Mouse (Mus musculus) embryonic facial prominence, embryonic 10.5 days (tissue): ENCODE measurements around the gene Abca2. TPM values are rescaled to one million over a fixed set of nuclear protein-coding genes. Genes with fewer than 3 reads are reported as not detected.

ENCODE experiments used
- DNase-seq: peaks from one replicate; pipeline ENCODE4 v3.0.0-alpha.2; 2017; ENCODE audit warnings: low spot score
- H3K27ac ChIP-seq: fragments of 300-500 bp; sonication (generic); replicated peaks from 2 replicates; pipeline ENCODE4 v1.5.1; 2016; ENCODE audit warnings: mild to moderate bottlenecking
- H3K27me3 ChIP-seq: fragments of 300-500 bp; sonication (generic); replicated peaks from 2 replicates; pipeline ENCODE4 v1.6.1; 2016; ENCODE audit warnings: low read depth, mild to moderate bottlenecking; ENCODE audit not compliant: poor library complexity, severe bottlenecking
- H3K36me3 ChIP-seq: fragments of 300-500 bp; sonication (generic); replicated peaks from 2 replicates; pipeline ENCODE4 v1.6.1; 2016; ENCODE audit warnings: mild to moderate bottlenecking, moderate library complexity
- H3K4me1 ChIP-seq: fragments of 300-500 bp; sonication (generic); 2 replicates; pipeline ENCODE4 v1.6.1; 2016
- H3K4me3 ChIP-seq: fragments of 300-500 bp; sonication (generic); 2 replicates; pipeline ENCODE4 v1.5.1; 2016; ENCODE audit warnings: mild to moderate bottlenecking, moderate library complexity
- H3K9me3 ChIP-seq: fragments of 300-500 bp; sonication (generic); 2 replicates; pipeline ENCODE4 v1.6.1; 2016; ENCODE audit warnings: mild to moderate bottlenecking
- WGBS: fragments of 180-500 bp; shearing (Covaris S2); methylation state at CpG from one replicate; pipeline ENCODE4 v1.1.7; 2016; 5-methylcytosine and 5-hydroxymethylcytosine counted together
- polyA plus RNA-seq: library from polyadenylated mRNA; unstranded; fragments of >200 nt; fragmentation: Nextera tagmentation; extraction: Ambion mirVana; gene quantifications from 2 replicates; pipeline ENCODE4 v1.2.1, GENCODE M21; 2016

Abca2 gene
- polyA plus RNA-seq, 1 experiment from 2014 or later, result 4.3 TPM

- peaks cover 22% of the 10 kb centered on the region for H3K4me1 ChIP-seq
- DNase-seq, result no peak
Observed at GRCm38 (mm10) chr2:25468962-25469915, 40.7 kb downstream of the Abca2 start.

GRCm38 (mm10) chr2:25469969-25470368 lies 41.5 kb downstream of the Abca2 start, which contains the start of gene Ptgds:
Gene Ptgds (minus strand): TSS chr2:25470046.
- WGBS, result 62% methylated on average over 6 of the region's 6 CpGs
- Histone ChIP-seq H3K9me3 (no peaks in the 10 kb centered on the region), H3K36me3 (no peaks in the 10 kb centered on the region), H3K4me1 (peaks cover 22% of the 10 kb centered on the region), H3K27me3 (no peaks in the 10 kb centered on the region), H3K4me3 (no peak within 1 kb of the TSS), H3K27ac (no peak within 1 kb of the TSS)
- no peak for DNase-seq

More at GRCm38 (mm10) chr2:25468962-25469915, 40.7 kb downstream of the Abca2 start:
- Histone ChIP-seq H3K36me3 (no peaks in the 10 kb centered on the region), H3K27ac (no peak overlapping the region), H3K27me3 (no peaks in the 10 kb centered on the region), H3K4me3 (no peak overlapping the region), H3K9me3 (no peaks in the 10 kb centered on the region)
- 82% methylated on average over 10 of the region's 10 CpGs for WGBS

GRCm38 (mm10) chr2:25472550-25472949 lies 44.0 kb downstream of the Abca2 start:
- 85% methylated on average over 2 of the region's 2 CpGs for WGBS
- DNase-seq, result no peak
- H3K27me3 ChIP-seq, result no peaks in the 10 kb centered on the region
- no peak overlapping the region for H3K4me3 ChIP-seq
- H3K27ac ChIP-seq, result no peak overlapping the region
- H3K4me1 ChIP-seq, result 0 out of 2 replicates have a peak, but pooled peaks cover 9% of the 10 kb centered on the region
- H3K9me3 ChIP-seq, result no peaks in the 10 kb centered on the region
- H3K36me3 ChIP-seq, result no peaks in the 10 kb centered on the region

- Histone ChIP-seq H3K4me1 (no peaks in the 10 kb centered on the region), H3K9me3 (no peaks in the 10 kb centered on the region), H3K36me3 (no peaks in the 10 kb centered on the region), H3K27ac (no peak overlapping the region), H3K4me3 (no peak overlapping the region), H3K27me3 (0 out of 2 replicates have a peak, but pooled peaks cover 2% of the 10 kb centered on the region)
- 88% methylated on average over 8 of the region's 8 CpGs for WGBS
- DNase-seq, result no peak
Observed at GRCm38 (mm10) chr2:25477541-25477940, 49.0 kb downstream of the Abca2 start.

GRCm38 (mm10) chr2:25477967-25478675 lies 49.6 kb downstream of the Abca2 start:
- Histone ChIP-seq H3K27me3 (0 out of 2 replicates have a peak, but pooled peaks cover 3% of the 10 kb centered on the region), H3K4me1 (no peaks in the 10 kb centered on the region), H3K4me3 (no peak overlapping the region), H3K36me3 (no peaks in the 10 kb centered on the region), H3K27ac (no peak overlapping the region), H3K9me3 (no peaks in the 10 kb centered on the region)
- no peak for DNase-seq
- 91% methylated on average over 3 of the region's 3 CpGs for WGBS

- no peaks in the 10 kb centered on the region for H3K36me3 ChIP-seq
- no peak overlapping the region for H3K4me3 ChIP-seq
- no peaks in the 10 kb centered on the region for H3K4me1 ChIP-seq
- WGBS, result 78% methylated on average over 10 of the region's 10 CpGs
- DNase-seq, result no peak
- H3K27me3 ChIP-seq, result 0 out of 2 replicates have a peak, but pooled peaks cover 3% of the 10 kb centered on the region
- H3K9me3 ChIP-seq, result no peaks in the 10 kb centered on the region
- H3K27ac ChIP-seq, result no peak overlapping the region
Observed at GRCm38 (mm10) chr2:25479551-25480311, 51.2 kb downstream of the Abca2 start.

- WGBS, result 84% methylated on average over 1 of the region's 1 CpGs
- Histone ChIP-seq H3K9me3 (no peaks in the 10 kb centered on the region), H3K4me1 (no peaks in the 10 kb centered on the region), H3K36me3 (no peaks in the 10 kb centered on the region), H3K27me3 (0 out of 2 replicates have a peak, but pooled peaks cover 3% of the 10 kb centered on the region), H3K27ac (no peak overlapping the region), H3K4me3 (no peak overlapping the region)
- no peak for DNase-seq
Observed at GRCm38 (mm10) chr2:25480541-25480940, 52.0 kb downstream of the Abca2 start.

- Histone ChIP-seq H3K27ac (no peak overlapping the region), H3K4me3 (no peak overlapping the region)
Observed at GRCm38 (mm10) chr2:25482969-25483368, 54.5 kb downstream of the Abca2 start.

GRCm38 (mm10) chr2:25484901-25485647 lies 56.6 kb downstream of the Abca2 start:
- Histone ChIP-seq H3K9me3 (no peaks in the 10 kb centered on the region), H3K4me3 (no peak overlapping the region), H3K4me1 (no peaks in the 10 kb centered on the region), H3K27me3 (0 out of 2 replicates have a peak, but pooled peaks cover 3% of the 10 kb centered on the region), H3K36me3 (no peaks in the 10 kb centered on the region), H3K27ac (no peak overlapping the region)
- no peak for DNase-seq
- 68% methylated on average over 11 of the region's 11 CpGs for WGBS

More at GRCm38 (mm10) chr2:25482969-25483368, 54.5 kb downstream of the Abca2 start:
- 26% methylated on average over 7 of the region's 7 CpGs for WGBS
- no peaks in the 10 kb centered on the region for H3K36me3 ChIP-seq
- peak; percentile 38 for DNase-seq
- no peaks in the 10 kb centered on the region for H3K4me1 ChIP-seq
- no peaks in the 10 kb centered on the region for H3K9me3 ChIP-seq
- 0 out of 2 replicates have a peak, but pooled peaks cover 3% of the 10 kb centered on the region for H3K27me3 ChIP-seq

GRCm38 (mm10) chr2:25487965-25488670 lies 59.6 kb downstream of the Abca2 start:
- no peak overlapping the region for H3K27ac ChIP-seq
- H3K36me3 ChIP-seq, result no peaks in the 10 kb centered on the region
- no peaks in the 10 kb centered on the region for H3K27me3 ChIP-seq
- 78% methylated on average over 6 of the region's 6 CpGs for WGBS
- no peak overlapping the region for H3K4me3 ChIP-seq
- H3K9me3 ChIP-seq, result no peaks in the 10 kb centered on the region
- no peaks in the 10 kb centered on the region for H3K4me1 ChIP-seq
- DNase-seq, result no peak

- no peaks in the 10 kb centered on the region for H3K27me3 ChIP-seq
- H3K9me3 ChIP-seq, result no peaks in the 10 kb centered on the region
- no peak for DNase-seq
- 84% methylated on average over 7 of the region's 7 CpGs for WGBS
- H3K4me1 ChIP-seq, result no peaks in the 10 kb centered on the region
- no peaks in the 10 kb centered on the region for H3K36me3 ChIP-seq
- H3K4me3 ChIP-seq, result no peak overlapping the region
- H3K27ac ChIP-seq, result no peak overlapping the region
Observed at GRCm38 (mm10) chr2:25488671-25489068, 60.2 kb downstream of the Abca2 start.
